Mouse (Mus musculus) thymus, adult 18-20 months (tissue): ENCODE results near the gene Crnkl1.

Experiments
- DNase-seq, 2 experiments: peaks; one replicate each; pipeline ENCODE4 v3.0.0; 2022; ENCODE audit warnings: mixed read lengths in 2 of 2

The Crnkl1 gene

DNA sequence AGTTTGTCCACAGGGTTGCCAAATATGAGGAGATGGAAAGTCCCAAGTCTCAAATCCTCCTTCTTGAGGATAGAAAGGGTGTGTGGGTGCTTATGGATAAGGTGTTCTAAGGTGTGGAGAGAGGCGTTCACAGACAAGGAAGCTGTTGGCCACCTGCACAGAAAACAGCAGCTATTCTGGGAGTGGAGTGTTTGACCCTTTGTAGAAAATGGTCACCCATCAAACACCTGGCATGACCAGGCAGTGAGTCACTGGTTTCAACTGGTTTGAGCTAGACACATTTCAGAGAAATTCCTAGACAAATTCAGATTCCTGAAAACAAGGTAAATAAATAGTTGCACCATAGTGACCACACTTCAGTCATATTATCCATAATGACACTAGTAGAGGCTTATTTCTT is 62.7 kb downstream of the Crnkl1 start:
- DNase-seq = no peak

DNA sequence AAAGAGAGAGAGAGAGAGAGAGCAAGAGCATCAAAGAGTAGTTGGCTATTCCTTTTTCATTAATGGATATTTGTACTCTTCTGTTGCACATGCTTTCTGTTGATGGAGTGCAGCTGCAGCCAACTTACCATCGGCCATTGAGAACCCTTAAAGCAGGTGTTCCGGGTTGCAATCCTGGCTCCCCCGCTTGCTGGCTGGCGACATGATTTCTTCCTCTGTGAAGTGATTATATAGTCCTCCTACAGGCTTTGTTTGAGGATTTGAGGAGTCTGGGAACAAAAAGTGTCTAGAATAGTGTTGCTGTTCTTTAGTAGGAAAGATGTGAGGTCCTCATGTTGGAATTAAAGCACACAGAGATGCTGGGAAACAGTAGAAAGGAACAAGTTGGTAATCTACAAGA is 63.5 kb downstream of the Crnkl1 start:
- DNase-seq = no peak
